Mouse (Mus musculus) C3H10T1/2 (cell line): ENCODE results near the gene Tgds. TPM values are rescaled to one million over a fixed set of nuclear protein-coding genes. Genes with fewer than 3 reads are reported as not detected.

Experiments used
- polyA plus RNA-seq, 2 experiments: library from polyadenylated mRNA; unstranded; fragments of >200 nt; fragmentation: generic; extraction: Trizol; gene quantifications; one replicate each; pipeline ENCODE4 v1.2.1; 2012; ENCODE audit warnings: missing spikeins in 2 of 2

Gene Tgds
- 1 to 10 TPM in 1 of 2 experiments, under 1 TPM in 1; 0.90 to 7.6 TPM for polyA plus RNA-seq

GRCm38 (mm10) chr14:118132642-118132977 is at the start of gene Tgds:
Gene Tgds (minus strand): TSS chr14:118132755.

GRCm38 (mm10) chr14:118136744-118137452 is 4.3 kb upstream of the Tgds start, which contains the start of gene Gpr180:
Gene Gpr180 (plus strand): TSS chr14:118137158.

Other genes with a start within 250 kb of the Tgds start
- under 1 TPM; 0.02 to 0.21 TPM for gene Dct, start 80.5 kb downstream of the Tgds start, polyA plus RNA-seq
- gene Gpr180, start 4.4 kb upstream of the Tgds start, polyA plus RNA-seq = 10 to 100 TPM; 10.2 to 20.9 TPM
- under 1 TPM in 1 of 2 experiments, not detected in 1; 0.01 TPM for gene Sox21, start 104.3 kb upstream of the Tgds start, polyA plus RNA-seq
- gene Gm9376, start 134.2 kb upstream of the Tgds start, polyA plus RNA-seq = not detected